Mouse (Mus musculus) kidney, adult 2 months (tissue): ENCODE measurements around the gene Glul.
"Not testable (repeated sequence)": the region's sequence is repeated elsewhere in the genome, so short reads cannot be mapped to it uniquely, and the experiment has no call there.

Experiments used
- CTCF ChIP-seq: fragments of 200-500 bp; conservative IDR thresholded peaks from 2 replicates; pipeline ENCODE4 v1.5.1; 2011; ENCODE audit warnings: low read depth, mild to moderate bottlenecking, control low read depth, low read length, moderate library complexity, mixed read lengths; ENCODE audit not compliant: insufficient read depth, insufficient read length
- POLR2A ChIP-seq: fragments of 200-500 bp; IDR thresholded peaks from one replicate; pipeline ENCODE4 v1.6.1; 2011; ENCODE audit warnings: low read depth, low read length, control low read depth

DNA sequence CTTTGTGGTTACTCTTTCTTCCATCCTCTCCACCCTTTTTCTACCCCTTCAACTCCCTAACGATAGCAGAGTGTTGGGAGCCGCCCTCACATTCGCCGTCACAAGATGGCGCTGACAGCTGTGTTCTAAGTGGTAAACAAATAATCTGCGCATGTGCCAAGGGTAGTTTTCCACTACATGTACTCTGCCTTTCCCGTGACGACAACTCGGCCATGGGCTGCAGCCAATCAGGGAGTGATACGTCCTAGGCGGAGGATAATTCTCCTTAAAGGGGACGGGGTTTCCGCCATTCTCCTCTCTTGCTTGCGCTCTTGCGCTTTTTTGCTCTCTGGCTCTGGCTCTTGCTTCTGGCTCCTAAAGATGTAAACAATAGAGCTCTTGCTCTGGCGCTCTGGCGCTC lies 19.4 kb upstream of the Glul start:
- TF ChIP-seq POLR2A, CTCF: not testable (repeated sequence)
